Mouse (Mus musculus): ENCODE results near the gene Il1f5. TPM values are rescaled to one million over a fixed set of nuclear protein-coding genes. Genes with fewer than 3 reads are reported as not detected.

The Il1f5 gene
- 0.39 TPM in 1 of 2 replicates, not detected in the other for polyA plus RNA-seq (2015; fragmentation: Nextera tagmentation; extraction: Ambion mirVana)

GRCm38 (mm10) chr2:24276654-24277053, at the start of gene Il1f5:
Il1f5 (plus strand) TSS chr2:24276954.

DNA sequence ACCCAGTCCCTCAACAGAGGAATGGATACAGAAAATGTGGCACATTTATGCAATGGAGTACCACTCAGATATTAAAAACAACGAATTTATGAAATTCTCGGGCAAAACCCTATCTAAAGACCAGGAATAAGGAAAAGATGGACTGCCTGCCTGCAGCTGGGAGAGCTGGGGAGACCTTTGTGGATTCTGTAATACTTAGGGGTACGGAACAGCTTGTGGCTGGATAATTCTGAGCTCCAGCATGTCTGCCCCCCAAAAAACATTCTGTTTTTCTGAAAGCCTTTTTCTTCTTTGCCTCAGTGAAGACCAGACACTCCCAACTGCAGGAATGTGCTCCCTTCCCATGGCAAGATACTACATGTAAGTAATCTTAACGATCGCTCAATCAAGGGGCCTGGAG, 14.1 kb downstream of the Il1f5 start, which contains the start of gene Il1f10:
Gene Il1f10, plus strand, starts transcription at position 301 of the 400 bp plus-strand sequence.

Other genes with a start within 250 kb of the Il1f5 start
- 10.1 and 13.9 TPM in 2 replicates for gene Hnmt, start 227.6 kb upstream of the Il1f5 start, polyA plus RNA-seq (2015; fragmentation: Nextera tagmentation; extraction: Ambion mirVana)
- not detected in 2 replicates for gene Tbpl2, start 180.4 kb upstream of the Il1f5 start, polyA plus RNA-seq (2015; fragmentation: Nextera tagmentation; extraction: Ambion mirVana)
- gene Il1f8, start 123.8 kb upstream of the Il1f5 start, polyA plus RNA-seq (2015; fragmentation: Nextera tagmentation; extraction: Ambion mirVana): not detected in 2 replicates
- gene Il1f9, start 90.5 kb upstream of the Il1f5 start, polyA plus RNA-seq (2015; fragmentation: Nextera tagmentation; extraction: Ambion mirVana): 0.15 and 0.19 TPM in 2 replicates
- gene Il1f6, start 61.5 kb upstream of the Il1f5 start, polyA plus RNA-seq (2015; fragmentation: Nextera tagmentation; extraction: Ambion mirVana): 0.58 TPM in 1 of 2 replicates, not detected in the other
- not detected in 2 replicates for gene Il1f10, start 14.2 kb downstream of the Il1f5 start, polyA plus RNA-seq (2015; fragmentation: Nextera tagmentation; extraction: Ambion mirVana)
- 0.62 and 1.1 TPM in 2 replicates for gene Il1rn, start 59.9 kb downstream of the Il1f5 start, polyA plus RNA-seq (2015; fragmentation: Nextera tagmentation; extraction: Ambion mirVana)
- 0.25 and 0.97 TPM in 2 replicates for gene Psd4, start 90.6 kb downstream of the Il1f5 start, polyA plus RNA-seq (2015; fragmentation: Nextera tagmentation; extraction: Ambion mirVana)
- 0.66 and 9.7 TPM in 2 replicates for gene Pax8, start 198.6 kb downstream of the Il1f5 start, polyA plus RNA-seq (2015; fragmentation: Nextera tagmentation; extraction: Ambion mirVana)